29 mouse cellular contexts compared by ENCODE assay signal in the genomic region with DNA sequence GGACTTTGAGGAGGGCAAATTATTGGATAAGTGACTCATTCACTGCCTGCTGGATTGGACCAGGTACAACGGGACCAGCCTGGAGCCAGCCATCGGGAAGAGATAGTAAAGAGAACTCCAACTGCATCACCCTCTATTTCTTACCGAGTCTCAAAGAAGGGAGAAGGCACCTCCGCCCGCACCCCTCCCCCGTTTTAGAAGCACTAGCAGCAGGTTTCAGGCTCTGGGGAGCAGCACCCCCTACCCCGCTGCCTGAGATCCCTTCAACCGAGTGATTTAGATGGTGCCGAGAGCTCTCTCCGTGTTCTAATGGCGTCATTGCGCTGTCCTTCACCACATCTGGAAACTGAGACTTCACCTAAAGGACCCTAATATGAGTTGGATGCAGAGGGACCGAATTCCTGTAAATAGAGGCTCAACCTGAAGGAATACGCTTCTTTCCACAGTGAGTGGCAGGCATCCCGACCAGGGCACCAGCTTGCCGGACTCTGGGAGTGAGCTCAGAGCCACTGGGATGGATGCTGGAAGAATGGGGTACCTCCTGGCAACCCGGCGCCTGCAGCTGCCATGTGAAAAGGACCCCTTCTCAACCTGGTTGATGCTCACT. TPM values are rescaled to one million over a fixed set of nuclear protein-coding genes. Genes with fewer than 3 reads are reported as not detected.
DNase-seq lines count a peak whose midpoint lies in the region; ATAC-seq and TF ChIP-seq lines count a peak whose summit lies in the region.
"Had no signal": no experiment of that assay in that cellular context is flagged by ENCODE, and none has a peak within 500 bp of the region (broad histone marks: within the 10 kb centered on the region; RNA-seq: fewer than 3 reads in every experiment).

No protein-coding gene starts in this region.

- no peak for ATAC-seq in neural tube, embryonic 15.5 days (ENCODE audit: low FRiP score)
- ATAC-seq in limb, embryonic 11.5 days (ENCODE audit: insufficient number of reproducible peaks, low FRiP score, low TSS enrichment, low read depth) = no peak

- no peak for TF ChIP-seq EP300 in heart, adult 2 months (IDR thresholded peaks at IDR 0.05; ENCODE audit: insufficient read depth, low read depth, low read length)

- no peaks in the 10 kb centered on the region for H3K79me2 ChIP-seq in heart, adult 2 months (replicated peaks; ENCODE audit: control insufficient read depth, insufficient read depth, low read length)

- H3K4me3 ChIP-seq in heart, embryonic 10.5 days = no peak overlapping the region
- H3K4me3 ChIP-seq in heart, adult 2 months = no peak overlapping the region
- no peak overlapping the region for H3K4me3 ChIP-seq in neural tube, embryonic 15.5 days (replicated peaks)
- H3K4me3 ChIP-seq in limb, embryonic 11.5 days (ENCODE audit: low read depth, low read length) = peak overlapping the region; percentile 69
- H3K4me3 ChIP-seq: heart, embryonic 12.5 days; hindbrain, embryonic 15.5 days; layer of hippocampus, adult 2 months; liver, embryonic 15.5 days; midbrain, embryonic 12.5 days had no signal

- DNase-seq in heart, embryonic 10.5 days (ENCODE audit: low spot score) = peak; percentile 72
- no peak for DNase-seq in heart, adult 2 months
- peak; percentile 64 for DNase-seq in neural tube, embryonic 10.5 days (ENCODE audit: extremely low spot score, low spot score)
- peak; percentile 64 for DNase-seq in limb, embryonic 11.5 days (ENCODE audit: low spot score)
- no peak for DNase-seq in urinary bladder, postnatal 4 days (ENCODE audit: low spot score in 2 of 2)
- no peak for DNase-seq in left cerebral cortex, postnatal 14 days (ENCODE audit: low spot score in 2 of 2)
- DNase-seq: cerebellum, adult 18-20 months; cerebellum, postnatal 36 days; gastrocnemius, postnatal 36 days; heart, postnatal 14 days; kidney, adult 18-20 months; layer of hippocampus, postnatal 36 days; retina, postnatal 1 day; right cerebral cortex, postnatal 4 days had no signal

- no peak overlapping the region for H3K9ac ChIP-seq in heart, adult 2 months (ENCODE audit: low read depth, low read length)
- H3K9ac ChIP-seq in neural tube, embryonic 15.5 days (replicated peaks) = no peak overlapping the region
- H3K9ac ChIP-seq in limb, embryonic 11.5 days (ENCODE audit: low read length) = peak overlapping the region; percentile 93
- H3K9ac ChIP-seq: heart, embryonic 12.5 days; hindbrain, embryonic 15.5 days; liver, embryonic 15.5 days; midbrain, embryonic 12.5 days had no signal

- no peak overlapping the region for H3K27ac ChIP-seq in heart, embryonic 10.5 days
- H3K27ac ChIP-seq in heart, adult 2 months = no peak overlapping the region
- H3K27ac ChIP-seq in neural tube, embryonic 15.5 days (replicated peaks) = no peak overlapping the region
- peak overlapping the region; percentile 32; the same call in 1 of the 2 replicates for H3K27ac ChIP-seq in limb, embryonic 11.5 days (replicated peaks; ENCODE audit: low read depth, low read length)
- H3K27ac ChIP-seq: hindbrain, embryonic 15.5 days; kidney, postnatal 0 days; layer of hippocampus, adult 2 months; liver, embryonic 15.5 days; macrophage; midbrain, embryonic 12.5 days; stomach, postnatal 0 days had no signal

- intact Hi-C loops in heart, adult 2 months (cut with DNase I) = loop anchor here (5.0 kb wide), 1 partner anchor 47 kb away; the partner anchor contains the start of gene Evx1
- intact Hi-C loops in left cerebral cortex, postnatal 14 days (cut with DNase I) = no loop called here

- WGBS in heart, embryonic 10.5 days = 2% methylated on average over 18 of the region's 18 CpGs
- WGBS in heart, adult 2 months = 3% methylated on average over 18 of the region's 18 CpGs
- 1% methylated on average over 18 of the region's 18 CpGs for WGBS in neural tube, embryonic 15.5 days
- under 1% methylated on average over 18 of the region's 18 CpGs for WGBS in limb, embryonic 11.5 days

- no peaks in the 10 kb centered on the region for H3K9me3 ChIP-seq in heart, embryonic 10.5 days
- H3K9me3 ChIP-seq in neural tube, embryonic 15.5 days (replicated peaks) = no peaks in the 10 kb centered on the region
- H3K9me3 ChIP-seq in limb, embryonic 11.5 days (ENCODE audit: control insufficient read depth, low read length) = no peaks in the 10 kb centered on the region
- H3K9me3 ChIP-seq: heart, embryonic 12.5 days; hindbrain, embryonic 15.5 days; liver, embryonic 15.5 days; midbrain, embryonic 12.5 days had no signal

- no peak overlapping the region for H3K4me2 ChIP-seq in neural tube, embryonic 15.5 days
- peak overlapping the region; percentile 62 for H3K4me2 ChIP-seq in limb, embryonic 11.5 days (ENCODE audit: low read depth, severe bottlenecking)
- H3K4me2 ChIP-seq: heart, embryonic 12.5 days; hindbrain, embryonic 15.5 days; liver, embryonic 15.5 days; midbrain, embryonic 12.5 days had no signal

- no peak for TF ChIP-seq POLR2A in heart, adult 2 months (IDR thresholded peaks at IDR 0.05; ENCODE audit: insufficient read depth, low read depth, low read length)

- TF ChIP-seq CTCF in heart, adult 2 months (IDR thresholded peaks at IDR 0.05) = no peak

- peaks cover 99% of the 10 kb centered on the region for H3K27me3 ChIP-seq in heart, embryonic 10.5 days (ENCODE audit: insufficient read depth, poor library complexity, severe bottlenecking)
- peaks cover 49% of the 10 kb centered on the region for H3K27me3 ChIP-seq in heart, adult 2 months (ENCODE audit: control insufficient read depth, insufficient read depth, low read length)
- peaks cover 89% of the 10 kb centered on the region for H3K27me3 ChIP-seq in neural tube, embryonic 15.5 days (replicated peaks)
- peaks cover 64% of the 10 kb centered on the region for H3K27me3 ChIP-seq in limb, embryonic 11.5 days (ENCODE audit: control insufficient read depth, insufficient read depth, low read length)

- H3K4me1 ChIP-seq in heart, embryonic 10.5 days = peaks cover 7% of the 10 kb centered on the region; the same call in 1 of the 2 replicates
- no peaks in the 10 kb centered on the region; the same call in 1 of the 2 replicates for H3K4me1 ChIP-seq in heart, adult 2 months (ENCODE audit: control insufficient read depth, insufficient read depth, low read length)
- H3K4me1 ChIP-seq in neural tube, embryonic 15.5 days = peaks cover 5% of the 10 kb centered on the region; the same call in 1 of the 2 replicates
- H3K4me1 ChIP-seq in limb, embryonic 11.5 days (ENCODE audit: control insufficient read depth, insufficient read depth, low read length) = peaks cover 15% of the 10 kb centered on the region; the same call in 1 of the 2 replicates

- H3K36me3 ChIP-seq in heart, embryonic 10.5 days = no peaks in the 10 kb centered on the region
- no peaks in the 10 kb centered on the region for H3K36me3 ChIP-seq in heart, adult 2 months (ENCODE audit: control insufficient read depth, insufficient read depth, low read length)
- H3K36me3 ChIP-seq in neural tube, embryonic 15.5 days = no peaks in the 10 kb centered on the region
- H3K36me3 ChIP-seq in limb, embryonic 11.5 days (ENCODE audit: control insufficient read depth, insufficient read depth, low read length) = no peaks in the 10 kb centered on the region
- H3K36me3 ChIP-seq: heart, embryonic 12.5 days; hindbrain, embryonic 15.5 days; liver, embryonic 15.5 days; midbrain, embryonic 12.5 days had no signal

RNA-seq across cellular contexts. Expression of gene Hoxa13, which starts 4.7 kb away (rescaled TPM):
- not detected in 2 replicates for polyA plus RNA-seq in heart, embryonic 10.5 days (2016; fragmentation: Nextera tagmentation; extraction: Ambion mirVana)
- not detected for total RNA-seq in heart, adult 2 months (2021)
- polyA plus RNA-seq in heart, adult 2 months (2012; rRNA removed) = not detected in 2 replicates
- polyA plus RNA-seq in neural tube, embryonic 15.5 days (2015; fragmentation: Nextera tagmentation; extraction: Ambion mirVana) = 0.08 and 0.26 TPM in 2 replicates
- polyA plus RNA-seq in limb, embryonic 11.5 days (2014; fragmentation: Nextera tagmentation; extraction: Ambion mirVana) = 25.1 and 29.7 TPM in 2 replicates
- not detected for total RNA-seq in left cerebral cortex, postnatal 14 days (2021)
- total RNA-seq: adrenal gland, adult 18-20 months; adrenal gland, postnatal 4 days; heart, postnatal 14 days; layer of hippocampus, adult 2 months; layer of hippocampus, postnatal 36 days; left cerebral cortex, postnatal 36 days had no signal
- polyA plus RNA-seq: embryonic facial prominence, embryonic 14.5 days; heart, embryonic 12.5 days; hindbrain, embryonic 15.5 days; kidney, postnatal 0 days; liver, embryonic 15.5 days; lung, embryonic 16.5 days; macrophage; midbrain, embryonic 12.5 days; stomach, postnatal 0 days; thymus, postnatal 0 days had no signal

RNA-seq across cellular contexts. Expression of gene Hoxa11, which starts 19.8 kb away (rescaled TPM):
- 0.06 and 1.7 TPM in 2 replicates for polyA plus RNA-seq in heart, embryonic 10.5 days (2016; fragmentation: Nextera tagmentation; extraction: Ambion mirVana)
- not detected for total RNA-seq in heart, adult 2 months (2021)
- polyA plus RNA-seq in heart, adult 2 months (2012; rRNA removed) = not detected in 2 replicates
- 4.3 and 9.6 TPM in 2 replicates for polyA plus RNA-seq in neural tube, embryonic 15.5 days (2015; fragmentation: Nextera tagmentation; extraction: Ambion mirVana)
- 66.3 and 78.0 TPM in 2 replicates for polyA plus RNA-seq in limb, embryonic 11.5 days (2014; fragmentation: Nextera tagmentation; extraction: Ambion mirVana)
- not detected for total RNA-seq in left cerebral cortex, postnatal 14 days (2021)
- total RNA-seq: adrenal gland, adult 18-20 months; heart, postnatal 14 days; layer of hippocampus, adult 2 months; layer of hippocampus, postnatal 36 days; left cerebral cortex, postnatal 36 days had no signal
- polyA plus RNA-seq: embryonic facial prominence, embryonic 14.5 days; heart, embryonic 12.5 days; hindbrain, embryonic 15.5 days; liver, embryonic 15.5 days; lung, embryonic 16.5 days; macrophage; midbrain, embryonic 12.5 days; stomach, postnatal 0 days; thymus, postnatal 0 days had no signal

RNA-seq across cellular contexts. Expression of gene Hoxa10, which starts 24.8 kb away (rescaled TPM):
- polyA plus RNA-seq in heart, embryonic 10.5 days (2016; fragmentation: Nextera tagmentation; extraction: Ambion mirVana) = 0.30 and 3.6 TPM in 2 replicates
- total RNA-seq in heart, adult 2 months (2021) = not detected
- polyA plus RNA-seq in heart, adult 2 months (2012; rRNA removed) = not detected in 2 replicates
- 48.9 and 69.7 TPM in 2 replicates for polyA plus RNA-seq in neural tube, embryonic 15.5 days (2015; fragmentation: Nextera tagmentation; extraction: Ambion mirVana)
- 274 and 278 TPM in 2 replicates for polyA plus RNA-seq in limb, embryonic 11.5 days (2014; fragmentation: Nextera tagmentation; extraction: Ambion mirVana)
- total RNA-seq in left cerebral cortex, postnatal 14 days (2021) = not detected
- total RNA-seq: heart, postnatal 14 days; layer of hippocampus, adult 2 months; layer of hippocampus, postnatal 36 days; left cerebral cortex, postnatal 36 days had no signal
- polyA plus RNA-seq: embryonic facial prominence, embryonic 14.5 days; lung, embryonic 16.5 days; macrophage; midbrain, embryonic 12.5 days; stomach, postnatal 0 days had no signal

RNA-seq across cellular contexts. Expression of gene Hoxa9, which starts 34.5 kb away (rescaled TPM):
- polyA plus RNA-seq in heart, embryonic 10.5 days (2016; fragmentation: Nextera tagmentation; extraction: Ambion mirVana) = 0.37 and 5.6 TPM in 2 replicates
- total RNA-seq in heart, adult 2 months (2021) = not detected
- 0.04 and 0.06 TPM in 2 replicates for polyA plus RNA-seq in heart, adult 2 months (2012; rRNA removed)
- 64.3 and 77.5 TPM in 2 replicates for polyA plus RNA-seq in neural tube, embryonic 15.5 days (2015; fragmentation: Nextera tagmentation; extraction: Ambion mirVana)
- polyA plus RNA-seq in limb, embryonic 11.5 days (2014; fragmentation: Nextera tagmentation; extraction: Ambion mirVana) = 86.7 and 90.5 TPM in 2 replicates
- not detected for total RNA-seq in left cerebral cortex, postnatal 14 days (2021)
- total RNA-seq: heart, postnatal 14 days; layer of hippocampus, adult 2 months; layer of hippocampus, postnatal 36 days; left cerebral cortex, postnatal 36 days had no signal
- polyA plus RNA-seq: midbrain, embryonic 12.5 days had no signal

RNA-seq across cellular contexts. Expression of gene Hoxa7, which starts 43.8 kb away (rescaled TPM):
- polyA plus RNA-seq in heart, embryonic 10.5 days (2016; fragmentation: Nextera tagmentation; extraction: Ambion mirVana) = 0.11 and 2.5 TPM in 2 replicates
- under 1 TPM; 0.25 to 0.50 TPM for total RNA-seq in heart, adult 2 months (2021)
- polyA plus RNA-seq in heart, adult 2 months (2012; rRNA removed) = 0.26 and 0.31 TPM in 2 replicates
- polyA plus RNA-seq in neural tube, embryonic 15.5 days (2015; fragmentation: Nextera tagmentation; extraction: Ambion mirVana) = 86.8 and 109 TPM in 2 replicates
- polyA plus RNA-seq in limb, embryonic 11.5 days (2014; fragmentation: Nextera tagmentation; extraction: Ambion mirVana) = 14.7 and 16.2 TPM in 2 replicates
- not detected for total RNA-seq in left cerebral cortex, postnatal 14 days (2021)
- total RNA-seq: layer of hippocampus, adult 2 months; layer of hippocampus, postnatal 36 days; left cerebral cortex, postnatal 36 days had no signal
- polyA plus RNA-seq: heart, embryonic 12.5 days; midbrain, embryonic 12.5 days had no signal

Comparison
In these comparisons a context has a peak if more than half of its experiments do, and no peak if none do; other contexts are left out.
1. DNase-seq: peak in heart, embryonic 10.5 days (single experiment), neural tube, embryonic 10.5 days (single experiment) and limb, embryonic 11.5 days (single experiment); none in heart, adult 2 months (0 of 2), urinary bladder, postnatal 4 days (0 of 2) and left cerebral cortex, postnatal 14 days (0 of 2).
2. RNA of gene Hoxa13, which starts 4.7 kb away (polyA plus RNA-seq): 25.1 to 29.7 TPM in limb, embryonic 11.5 days; 0.08 to 0.26 TPM in neural tube, embryonic 15.5 days, not detected in heart, embryonic 10.5 days and not detected in heart, adult 2 months; every median in the first group is over 10 times any median in the second.
3. RNA of gene Hoxa10, which starts 24.8 kb away (polyA plus RNA-seq): 274 to 278 TPM in limb, embryonic 11.5 days and 48.9 to 69.7 TPM in neural tube, embryonic 15.5 days; 0.30 to 3.6 TPM in heart, embryonic 10.5 days and not detected in heart, adult 2 months; every median in the first group is over 10 times any median in the second.